Mouse (Mus musculus) hematopoietic stem cell, adult 5-6 weeks (primary cell): ENCODE data around the gene AU022252. TPM values are rescaled to one million over a fixed set of nuclear protein-coding genes. Genes with fewer than 3 reads are reported as not detected.
"Not testable (repeated sequence)": the region's sequence is repeated elsewhere in the genome, so short reads cannot be mapped to it uniquely, and the experiment has no call there.

ENCODE experiments used
- ATAC-seq, 2 experiments: fragments of 125-278 bp in 1 of 2; replicated peaks in 1 of 2; 2 replicates each; pipeline ENCODE4 v1.8.0; 2016 to 2017; ENCODE audit warnings: inconsistent platforms in 2 of 2, mild to moderate bottlenecking in 2 of 2, moderate number of reproducible peaks in 2 of 2, low read depth in 1 of 2, moderate TSS enrichment in 1 of 2; ENCODE audit not compliant: low FRiP score in 2 of 2, poor library complexity in 2 of 2, severe bottlenecking in 2 of 2, insufficient read depth in 1 of 2, low TSS enrichment in 1 of 2
- total RNA-seq: library from RNA; stranded (forward); fragments of 172-1452, 232-1000 nt; gene quantifications from 2 replicates; pipeline ENCODE4 v1.2.3, GENCODE M21; 2017

AU022252 gene
- 6.4 and 11.9 TPM in 2 replicates for total RNA-seq

DNA sequence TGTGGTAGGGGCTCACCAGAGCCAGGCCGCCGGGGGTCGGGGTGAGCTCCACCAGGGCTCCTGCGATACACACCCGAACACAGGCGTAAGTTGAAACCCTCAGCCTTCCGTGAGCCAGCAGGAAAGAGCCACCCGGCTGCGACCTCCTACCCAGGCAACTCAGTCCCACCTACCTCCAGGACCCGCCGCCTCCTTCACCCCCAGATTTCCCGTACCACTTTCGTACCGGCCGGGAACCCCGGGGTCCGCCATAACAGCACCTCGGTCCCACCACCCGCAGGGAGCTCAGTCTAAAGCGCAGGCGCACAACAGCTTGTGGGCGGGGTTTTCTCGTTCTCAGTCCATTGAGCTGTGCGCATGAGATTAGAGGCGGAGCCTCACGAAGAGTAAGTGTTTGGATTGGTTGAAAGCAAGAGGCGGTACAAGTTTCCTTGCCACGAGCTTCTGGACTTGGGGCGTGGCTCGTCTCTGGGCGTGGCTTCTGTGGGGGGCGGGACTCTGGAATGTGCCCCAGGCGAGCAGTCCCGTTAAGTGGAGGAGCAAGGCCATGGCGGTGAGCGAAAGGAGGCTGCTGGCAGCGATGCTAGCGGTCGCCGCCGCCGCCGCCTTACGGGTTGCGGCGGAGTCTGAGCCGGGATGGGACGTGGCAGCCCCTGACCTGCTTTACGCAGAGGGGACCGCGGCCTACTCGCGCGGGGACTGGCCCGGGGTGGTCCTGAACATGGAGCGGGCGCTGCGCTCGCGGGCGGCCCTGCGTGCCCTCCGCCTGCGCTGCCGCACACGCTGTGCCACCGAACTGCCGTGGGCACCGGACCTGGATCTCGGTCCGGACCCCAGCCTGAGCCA is at the start of gene AU022252, which contains the start of gene P3h1:
Gene AU022252 (minus strand): TSS at position 303 of the 846 bp plus-strand sequence.
Gene P3h1 (plus strand): TSS at position 506 of the 846 bp plus-strand sequence.
- ATAC-seq, result peak; percentile 98

DNA sequence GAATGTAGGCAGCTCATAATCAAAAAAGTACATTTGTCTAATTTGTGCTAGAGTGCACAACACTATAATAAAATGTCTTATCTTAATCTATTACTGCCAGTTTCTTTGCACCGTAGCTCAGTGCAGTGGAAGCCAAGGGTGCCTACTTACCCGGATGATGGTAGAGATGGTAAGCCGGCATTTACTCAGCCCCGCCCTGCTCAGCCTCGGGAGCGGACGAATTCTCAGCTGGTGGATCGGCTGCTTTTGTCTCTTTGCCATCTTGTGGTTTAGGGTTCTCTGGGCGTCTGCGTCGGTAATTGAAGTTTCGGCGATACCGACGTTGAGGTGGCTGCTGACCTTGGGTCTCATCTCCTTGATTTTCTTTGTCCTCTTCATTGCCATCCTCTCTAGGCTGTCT is 46.3 kb upstream of the AU022252 start:
- ATAC-seq, result not testable (repeated sequence)

DNA sequence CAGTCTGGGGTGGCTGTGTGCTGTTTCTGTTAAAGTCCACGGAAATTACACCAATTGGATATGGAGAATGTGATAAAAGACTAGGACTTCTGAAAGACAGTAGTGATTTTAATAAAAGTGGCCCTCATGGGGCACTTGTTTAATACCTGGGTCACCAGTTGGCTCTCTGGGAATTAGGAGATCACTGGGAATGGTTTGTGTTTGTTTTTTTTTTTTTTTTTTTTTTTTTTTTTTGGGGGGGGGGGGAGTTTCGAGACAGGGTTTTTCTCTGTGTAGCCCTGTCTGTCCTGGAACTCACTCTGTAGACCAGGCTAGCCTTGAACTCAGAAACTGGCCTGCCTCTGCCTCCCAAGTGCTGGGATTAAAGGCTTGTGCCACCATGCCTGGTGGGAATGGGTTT is 43.2 kb upstream of the AU022252 start:
- ATAC-seq, result no peak

DNA sequence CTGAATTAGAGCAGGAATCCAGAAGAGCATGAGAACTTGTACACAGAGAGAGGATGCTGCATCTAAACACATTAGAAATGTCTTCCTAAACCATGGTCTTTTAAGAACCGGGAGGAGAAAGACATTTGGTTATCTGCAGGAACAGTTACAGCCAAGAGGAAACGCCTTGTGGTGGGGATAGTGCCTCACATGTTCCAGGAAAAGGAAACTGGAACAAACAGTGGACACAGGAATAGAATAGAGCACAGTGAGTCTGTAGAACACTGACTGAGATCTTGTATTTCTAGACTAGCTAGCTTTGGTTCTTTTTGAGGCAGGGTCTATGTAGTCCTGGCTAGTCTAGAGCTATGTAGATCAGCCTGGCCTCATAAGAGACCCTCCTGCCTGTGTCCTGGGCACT is 42.7 kb upstream of the AU022252 start:
- no peak for ATAC-seq

DNA sequence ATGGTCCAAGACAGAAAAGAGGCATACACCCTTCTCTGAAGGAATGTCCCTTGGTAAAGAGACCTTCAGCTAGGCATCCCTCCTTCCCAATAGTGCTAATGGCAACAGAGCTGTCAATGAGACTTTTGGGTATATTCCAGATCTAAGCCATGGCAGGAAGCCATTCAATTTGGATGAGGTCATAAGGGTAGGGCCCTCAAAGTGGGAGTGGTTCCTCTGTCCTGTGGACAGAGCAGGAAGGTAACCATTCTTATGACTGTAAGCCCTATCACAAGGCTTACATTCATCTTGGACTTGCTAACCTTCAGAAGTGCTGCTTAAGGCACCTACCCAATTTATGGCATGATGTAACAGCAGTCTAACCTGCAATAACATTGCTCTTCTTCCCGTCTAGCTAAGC is 42.1 kb upstream of the AU022252 start:
- no peak for ATAC-seq

DNA sequence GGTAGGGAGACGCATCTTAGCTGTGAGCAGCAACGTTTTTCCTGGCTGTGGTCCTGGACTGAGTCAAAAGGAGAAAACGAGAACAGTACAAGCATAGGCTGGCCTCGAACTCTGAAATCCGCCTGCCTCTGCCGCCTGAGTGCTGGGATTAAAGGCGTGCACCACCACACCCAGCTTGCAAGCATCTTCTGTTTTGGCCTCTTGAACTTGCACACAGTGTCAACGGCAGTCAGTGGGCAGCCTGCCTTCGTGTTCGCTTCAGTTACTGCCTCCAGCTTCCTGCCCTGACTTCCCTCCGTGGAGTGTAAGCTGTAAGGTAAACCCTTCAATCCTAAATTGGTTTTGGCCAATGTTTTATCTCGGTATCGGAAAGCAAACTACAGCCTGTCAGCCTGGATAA is 34.1 kb upstream of the AU022252 start:
- ATAC-seq, result no peak

DNA sequence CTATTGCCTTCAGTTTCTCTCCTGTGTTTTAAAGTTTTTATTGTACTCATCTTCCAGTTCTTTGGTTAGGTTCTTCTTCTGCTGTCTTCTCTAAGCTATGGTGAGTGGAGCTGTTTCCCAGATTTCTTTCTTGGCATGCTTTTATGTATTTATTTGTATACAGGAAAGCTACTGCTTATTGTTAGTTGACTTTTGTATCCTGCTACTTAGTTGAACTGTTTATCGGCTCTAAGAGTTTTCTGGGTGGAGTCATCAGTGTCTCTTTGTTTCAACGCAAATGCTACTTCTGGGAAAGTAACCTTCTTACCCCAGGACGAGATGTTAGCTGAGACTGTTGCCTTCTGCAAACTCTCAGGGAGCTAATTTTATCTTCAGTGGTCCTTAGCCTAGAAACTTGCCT is 30.9 kb upstream of the AU022252 start:
- no peak for ATAC-seq

DNA sequence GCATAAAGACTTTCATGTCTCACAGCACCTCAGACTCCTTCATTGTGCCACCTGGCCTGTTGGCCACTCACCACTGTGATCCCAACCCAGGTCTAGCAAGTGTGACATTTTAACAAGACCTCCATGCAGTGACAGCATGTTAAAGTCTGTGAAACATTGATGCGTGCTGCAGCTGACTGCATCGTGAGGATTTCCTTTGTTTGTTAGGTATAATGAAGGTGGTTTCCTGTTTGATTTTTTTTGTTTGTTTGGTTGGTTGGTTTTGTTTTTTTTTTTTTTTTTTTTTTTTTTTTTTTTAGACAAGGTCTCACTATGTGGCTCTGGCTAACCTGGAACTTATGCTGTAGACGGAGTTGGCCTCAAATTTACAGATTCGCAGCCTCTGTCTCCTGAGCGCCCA is 30.0 kb upstream of the AU022252 start:
- no peak for ATAC-seq

DNA sequence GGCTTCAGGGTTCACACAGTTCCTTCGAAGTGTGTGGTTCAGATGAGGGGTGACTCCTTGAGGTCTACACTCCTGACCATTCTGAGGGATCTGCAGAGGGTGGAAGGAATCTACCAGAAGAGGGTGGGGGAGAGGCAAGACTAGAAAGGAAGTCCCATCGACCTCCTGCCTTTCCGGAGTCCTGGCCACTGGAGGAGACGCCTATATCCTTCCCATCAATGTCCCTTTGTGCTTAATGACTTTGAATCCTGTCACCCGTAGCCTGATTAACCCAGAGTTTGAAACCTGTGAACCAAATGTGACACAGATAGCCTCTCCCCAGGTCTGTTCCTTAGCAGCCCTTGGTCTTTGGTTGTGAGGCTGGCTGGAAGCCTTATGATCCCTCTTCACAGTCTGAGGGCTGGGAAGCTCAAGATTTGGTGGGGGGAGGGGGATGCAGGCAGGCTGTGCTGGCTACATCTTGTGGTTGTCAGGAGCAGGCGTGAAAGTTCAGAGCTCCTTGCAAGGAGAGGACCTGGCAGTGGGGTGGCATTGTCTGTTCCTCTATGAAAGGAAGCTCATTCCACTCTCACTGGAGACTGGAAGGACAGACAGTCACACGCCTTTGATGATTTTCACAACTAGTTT is 28.7 kb upstream of the AU022252 start:
- ATAC-seq, result no peak

DNA sequence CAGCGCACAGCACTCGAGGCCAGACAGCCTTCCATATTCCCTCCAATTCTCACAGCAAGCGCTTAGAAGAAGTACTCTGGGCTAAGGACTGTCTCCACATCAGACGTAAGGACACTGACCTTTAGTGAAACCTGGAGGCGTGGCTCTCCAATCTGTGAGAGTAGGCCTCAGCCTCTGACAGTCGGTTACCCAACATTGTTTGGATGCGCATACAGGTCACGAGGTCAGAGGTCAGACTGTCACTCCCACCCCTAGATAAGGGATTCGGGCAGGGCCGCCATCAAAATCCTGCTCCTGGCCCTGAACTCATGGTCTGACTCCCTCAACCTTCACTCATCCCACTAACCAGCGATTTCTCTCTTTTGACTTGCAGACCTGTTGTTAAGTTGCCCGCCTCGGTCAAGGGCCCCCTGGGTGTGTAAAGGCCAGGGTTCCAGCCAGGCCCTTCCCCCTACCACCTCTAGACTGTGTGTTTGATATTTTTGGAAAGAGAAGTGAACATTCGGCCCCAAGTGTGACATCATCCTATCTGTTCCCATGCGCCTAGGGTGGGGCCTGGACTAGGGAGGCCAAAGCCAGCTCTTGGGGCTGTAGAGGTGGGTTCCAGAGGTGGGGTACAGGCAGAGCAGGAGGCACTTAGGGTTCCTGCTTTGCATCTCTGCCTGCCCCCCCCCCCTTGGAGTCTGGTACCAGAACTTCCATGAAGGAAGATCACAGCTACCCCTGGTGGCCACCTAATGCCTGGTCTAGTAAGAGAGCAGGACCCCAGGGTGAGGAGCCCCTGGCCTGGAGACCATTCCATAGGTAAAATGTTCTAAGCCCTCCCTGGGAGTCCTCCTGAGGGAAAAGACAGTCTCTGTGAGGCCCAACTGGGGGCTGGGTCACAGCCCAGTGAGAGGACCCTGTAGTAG is 27.1 kb upstream of the AU022252 start:
- ATAC-seq, result no peak

DNA sequence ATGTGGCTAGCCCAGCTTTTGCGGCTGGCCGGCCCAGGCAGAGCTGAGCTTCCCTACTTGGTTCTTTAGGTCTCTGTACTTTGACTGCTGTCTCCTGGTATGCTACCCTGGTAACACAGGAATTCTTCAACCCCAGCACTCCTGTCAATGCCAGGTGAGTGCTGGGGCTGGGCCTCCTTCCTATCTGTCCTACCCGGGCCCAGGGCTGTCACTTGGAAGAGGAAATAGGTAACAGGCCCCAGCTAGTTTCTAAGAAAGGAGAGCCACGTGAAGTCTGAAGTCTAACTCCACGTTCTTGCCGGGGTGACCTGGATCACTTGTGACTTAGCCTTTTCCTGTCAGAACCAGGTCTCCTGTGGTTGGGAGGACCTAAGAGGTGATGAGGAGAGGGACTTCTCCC is 24.6 kb upstream of the AU022252 start:
- ATAC-seq, result no peak

DNA sequence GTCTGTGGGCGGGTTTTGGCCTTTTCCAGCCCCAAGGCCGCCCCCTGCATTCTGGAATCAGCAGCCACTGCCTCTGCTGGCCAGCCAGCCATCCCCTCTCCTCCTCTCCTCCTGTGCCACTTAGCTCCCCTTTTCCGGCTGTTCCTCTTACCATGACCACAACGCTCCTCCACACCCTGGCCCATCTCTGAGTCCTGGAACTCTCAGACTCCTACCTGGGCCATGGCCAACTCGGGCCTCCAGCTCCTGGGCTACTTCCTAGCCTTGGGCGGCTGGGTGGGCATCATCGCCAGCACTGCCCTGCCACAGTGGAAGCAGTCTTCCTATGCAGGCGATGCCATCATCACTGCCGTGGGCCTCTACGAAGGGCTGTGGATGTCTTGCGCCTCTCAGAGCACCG is 22.8 kb upstream of the AU022252 start, which contains the start of gene Cldn19:
Gene Cldn19 (plus strand): TSS at position 64 of the 400 bp plus-strand sequence.
- no peak for ATAC-seq

DNA sequence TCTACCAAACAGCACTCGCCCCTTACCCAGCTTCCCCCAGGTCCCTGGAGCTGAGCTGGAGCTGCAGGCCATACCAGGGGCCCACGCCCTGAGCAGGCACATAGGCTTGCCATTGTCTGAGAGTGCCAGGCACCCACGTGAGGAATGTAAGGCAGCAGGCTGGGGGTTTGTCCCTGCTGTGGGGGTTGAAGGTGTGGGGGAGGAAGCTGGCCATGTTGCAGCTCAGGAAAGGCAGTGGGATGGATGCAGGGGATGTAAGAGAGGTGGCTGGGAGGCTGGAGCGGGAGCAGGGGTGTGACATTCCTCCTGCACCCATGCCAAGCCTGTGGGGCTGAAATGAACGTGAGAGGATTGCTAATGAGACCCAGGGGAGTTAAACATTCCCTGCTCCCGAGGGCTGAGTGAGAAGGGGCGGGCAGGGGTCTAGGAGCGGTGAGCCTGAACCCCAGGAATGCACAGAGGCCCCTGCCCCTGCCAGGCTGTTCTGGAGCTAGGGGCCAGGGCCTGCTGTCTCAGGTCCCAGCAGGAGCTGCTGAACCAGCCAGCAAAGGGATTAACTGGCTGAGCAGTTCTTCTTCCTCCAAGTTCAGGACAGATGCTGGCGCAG is 21.6 kb upstream of the AU022252 start:
- no peak for ATAC-seq

DNA sequence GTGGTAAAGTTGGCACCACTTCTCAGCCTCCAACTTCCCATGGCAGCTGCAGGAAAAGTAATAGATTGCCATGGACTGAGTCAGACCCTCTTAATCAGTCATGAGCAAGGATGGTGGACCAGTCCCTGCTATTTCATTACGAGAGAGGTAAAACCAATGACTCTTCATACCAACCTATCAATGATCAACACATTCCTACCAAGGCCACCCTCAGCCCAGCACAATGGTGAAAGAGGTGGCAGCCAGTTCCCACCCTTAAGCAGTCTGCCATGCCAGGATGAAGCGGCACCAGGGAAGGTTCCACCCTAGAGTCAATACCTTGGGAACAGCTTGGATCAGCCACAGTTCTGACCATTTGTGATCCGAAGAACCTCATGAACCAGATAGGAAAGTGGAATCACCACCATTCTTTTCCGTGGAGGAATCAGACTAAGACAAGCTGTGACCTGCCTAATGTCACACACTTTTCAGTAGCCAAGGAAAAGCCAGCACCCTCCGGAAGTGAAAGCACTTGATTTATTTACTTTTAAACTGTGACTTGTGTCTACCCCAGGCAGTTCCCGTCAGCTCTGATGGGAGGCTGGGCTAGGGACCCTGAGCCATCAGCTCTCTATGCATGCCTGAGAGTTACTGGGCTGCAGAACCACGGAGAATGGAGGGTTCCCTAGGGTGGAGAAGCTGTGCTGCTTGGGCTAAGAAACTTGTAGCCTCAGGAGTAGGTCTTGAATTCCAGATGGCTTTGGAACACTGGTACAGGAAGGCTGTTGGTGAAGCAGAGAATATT is 19.7 kb upstream of the AU022252 start:
- no peak for ATAC-seq

DNA sequence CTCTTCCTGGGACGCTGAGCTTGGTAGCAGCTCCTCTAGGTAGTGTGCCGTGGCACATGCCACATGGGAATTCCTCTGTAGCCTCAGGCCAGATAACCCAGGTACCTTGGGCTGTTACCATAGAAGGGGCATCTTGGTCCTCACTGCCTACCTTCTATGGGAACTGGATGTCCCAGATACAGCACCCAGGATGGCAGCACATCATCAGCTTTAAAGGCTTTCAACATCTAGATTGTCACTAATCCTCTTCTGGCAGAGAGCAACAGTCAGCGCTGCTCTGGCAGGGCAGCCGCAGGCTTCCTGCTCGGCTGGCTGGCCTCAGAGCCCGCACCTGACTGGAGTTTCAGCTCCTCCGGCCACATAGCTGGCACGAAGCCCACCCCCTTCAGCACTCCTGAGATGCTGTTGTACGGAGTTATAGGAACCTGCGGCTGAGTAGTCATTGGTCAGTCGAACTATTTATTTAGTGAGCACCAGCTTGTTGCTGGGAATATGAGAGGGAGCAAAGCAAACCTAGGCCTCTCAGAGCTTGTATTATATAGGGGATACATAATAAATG is 16.0 kb upstream of the AU022252 start:
- ATAC-seq, result no peak

DNA sequence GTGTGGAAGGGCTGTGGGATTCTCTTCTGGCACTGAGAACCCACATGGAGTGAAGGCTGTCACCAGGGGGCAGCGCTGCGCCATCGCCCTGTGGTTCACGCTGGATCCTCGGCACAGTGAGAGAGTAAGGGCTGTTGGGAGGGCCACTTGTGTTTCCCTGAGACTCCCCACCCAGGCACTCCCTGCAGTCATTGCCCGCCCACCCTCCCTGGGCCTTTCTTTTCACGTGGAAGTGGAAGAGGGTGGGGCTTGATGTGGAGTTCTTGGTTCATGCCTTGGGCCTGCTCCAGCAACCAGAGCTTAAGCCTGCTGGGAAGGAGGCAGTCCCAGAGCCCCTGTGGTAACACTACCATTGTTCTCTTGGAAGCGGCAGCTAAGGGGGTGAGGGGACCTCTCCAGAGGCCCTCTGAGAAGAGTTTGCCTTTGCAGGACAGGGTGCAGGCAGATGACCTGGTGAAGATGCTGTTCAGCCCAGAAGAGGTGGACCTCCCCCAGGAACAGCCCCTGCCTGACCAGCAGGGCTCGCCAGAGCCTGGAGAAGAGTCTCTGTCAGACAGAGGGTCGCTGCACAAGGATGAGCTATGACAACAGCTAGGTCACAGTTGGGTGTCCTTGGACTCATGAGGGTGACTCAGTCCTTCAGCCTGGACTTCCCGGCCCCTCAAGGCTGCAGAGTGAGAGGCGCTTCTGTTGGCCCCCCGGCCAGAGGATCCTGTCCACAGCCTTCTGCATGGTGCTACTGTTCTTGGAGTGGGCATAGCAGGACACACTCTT is 15.1 kb upstream of the AU022252 start:
- ATAC-seq, result peak; percentile 71 to 78
